Mouse (Mus musculus): ENCODE results near the gene Tipin. TPM values are rescaled to one million over a fixed set of nuclear protein-coding genes. Genes with fewer than 3 reads are reported as not detected.

The Tipin gene
- 53.2 and 55.8 TPM in 2 replicates for polyA plus RNA-seq (2021; fragmentation: Nextera tagmentation)
- long read RNA-seq, experiment 1, transcript Tipin-201 (8 exons, 1,211 nt), result major isoform, 5 of 43 reads
- long read RNA-seq, experiment 1, partial matches to known transcripts, result 14 of 43 reads
- long read RNA-seq, experiment 1, other reads (novel, unspliced or antisense), result 20 of 43 reads
- long read RNA-seq, experiment 2, transcript Tipin-201 (8 exons, 1,211 nt), result major isoform, 8 of 65 reads
- long read RNA-seq, experiment 2, transcript Tipin-205 (8 exons, 1,841 nt), result major isoform, 8 of 65 reads
- long read RNA-seq, experiment 2, partial matches to known transcripts, result 5 of 65 reads
- long read RNA-seq, experiment 2, other reads (novel, unspliced or antisense), result 44 of 65 reads

DNA sequence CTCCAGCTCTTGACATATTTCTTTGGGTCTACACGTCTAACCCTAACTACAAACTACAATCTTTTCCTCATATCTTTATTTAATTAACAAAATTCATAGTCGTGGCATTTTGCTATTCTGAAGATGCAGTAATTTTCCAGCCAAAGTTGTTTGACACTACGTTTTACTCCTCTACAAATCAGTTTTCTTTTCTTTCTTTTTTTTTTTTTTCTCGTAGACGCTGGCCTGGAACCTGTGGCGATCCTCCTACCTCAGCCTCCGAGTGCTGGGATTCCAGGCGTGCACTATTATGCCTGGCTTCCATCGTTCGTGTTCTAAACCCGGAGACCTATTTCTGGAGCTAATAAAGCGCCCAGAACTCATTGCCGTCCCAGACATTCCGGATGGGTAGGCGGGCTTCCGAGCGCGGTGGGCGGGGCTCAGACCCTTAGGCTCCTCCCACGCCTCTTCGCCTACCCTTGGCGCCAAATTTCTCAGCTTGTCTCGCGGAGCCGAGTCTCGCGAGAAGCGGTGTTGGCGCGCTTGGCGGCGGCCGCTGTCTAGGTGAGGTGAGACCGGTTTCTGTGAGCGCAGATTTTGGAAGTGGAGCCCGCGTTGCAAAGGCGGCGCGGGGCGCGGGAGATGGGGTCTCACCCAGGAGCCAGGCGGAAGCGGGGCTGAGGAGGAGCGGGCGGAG lies at the start of gene Tipin:
Gene Tipin, plus strand, starts transcription at position 477 of the 676 bp plus-strand sequence.

DNA sequence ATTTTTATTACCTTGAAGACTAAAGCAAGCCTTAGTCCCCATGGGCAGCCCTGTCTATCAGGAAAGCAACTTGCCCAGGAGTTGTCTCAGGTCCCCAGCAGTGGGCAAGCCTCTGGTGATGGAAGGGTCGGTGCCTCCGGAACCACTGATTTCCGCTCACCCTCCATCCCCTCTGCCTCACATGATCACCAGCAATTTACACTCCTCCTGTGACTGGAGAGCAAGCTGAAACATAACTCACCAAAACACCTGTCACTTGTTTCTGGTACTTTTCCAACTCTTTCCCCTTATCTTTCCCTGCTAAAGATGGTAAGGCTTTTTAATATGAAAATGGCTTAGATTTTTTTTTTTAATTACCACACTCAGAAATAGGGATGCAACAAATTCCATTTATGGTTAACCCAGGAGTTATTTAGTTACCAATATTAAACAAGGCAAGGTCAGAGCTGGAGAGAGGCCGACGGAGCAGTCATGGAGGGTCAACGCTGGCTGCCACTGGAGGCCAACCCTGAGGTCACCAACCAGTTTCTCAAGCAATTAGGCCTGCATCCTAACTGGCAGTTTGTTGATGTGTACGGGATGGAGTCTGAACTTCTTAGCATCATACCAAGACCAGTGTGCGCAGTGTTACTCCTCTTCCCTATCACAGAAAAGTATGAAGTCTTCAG lies 46.5 kb upstream of the Tipin start, which contains the start of gene Uchl4:
Gene Uchl4, plus strand, starts transcription at position 434 of the 668 bp plus-strand sequence.

DNA sequence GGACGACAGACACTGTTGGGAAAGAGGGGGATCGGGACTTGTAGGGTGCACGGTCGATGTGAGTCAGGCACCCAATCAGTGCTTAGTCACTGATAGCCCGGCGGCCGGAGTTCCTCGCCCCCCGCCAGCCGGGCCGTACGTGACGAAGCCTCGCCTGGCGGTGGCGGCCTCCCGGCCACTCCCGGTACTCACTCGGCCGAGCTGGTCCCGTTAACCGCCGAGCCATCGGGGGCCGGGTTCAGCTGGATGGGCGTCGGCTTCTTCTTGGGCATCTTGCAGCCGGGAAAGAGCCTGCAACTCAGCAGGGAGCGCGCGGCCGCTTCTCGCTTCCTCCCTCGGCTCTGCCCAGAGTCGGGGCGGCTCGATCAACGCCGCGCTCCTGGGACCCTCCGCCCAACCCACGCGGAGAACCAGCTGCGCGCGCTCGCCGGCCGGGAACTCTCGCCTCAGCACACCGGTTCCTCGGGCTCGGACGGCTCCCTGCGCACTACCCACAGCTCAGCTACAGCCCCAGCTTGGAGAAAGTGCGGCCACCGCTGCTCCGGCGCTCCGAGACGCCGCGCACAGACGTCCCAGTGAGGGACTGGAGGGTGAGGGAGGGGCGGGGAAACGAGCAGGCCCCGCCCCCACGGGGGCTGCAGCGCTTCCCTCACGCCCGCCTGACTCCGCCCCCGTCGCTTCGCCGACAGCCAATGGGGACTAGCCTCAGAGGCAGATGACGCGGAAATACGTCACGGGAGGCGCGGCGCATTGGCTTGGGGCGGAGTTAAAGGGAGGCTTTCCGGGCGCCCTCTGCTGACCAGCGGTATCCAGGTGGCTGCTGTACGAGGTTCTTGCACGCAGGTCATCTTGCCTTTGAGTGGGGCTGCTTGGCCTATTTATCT lies 28.1 kb upstream of the Tipin start, which contains the start of gene Map2k1:
Gene Map2k1, minus strand, starts transcription at position 611 of the 884 bp plus-strand sequence.

DNA sequence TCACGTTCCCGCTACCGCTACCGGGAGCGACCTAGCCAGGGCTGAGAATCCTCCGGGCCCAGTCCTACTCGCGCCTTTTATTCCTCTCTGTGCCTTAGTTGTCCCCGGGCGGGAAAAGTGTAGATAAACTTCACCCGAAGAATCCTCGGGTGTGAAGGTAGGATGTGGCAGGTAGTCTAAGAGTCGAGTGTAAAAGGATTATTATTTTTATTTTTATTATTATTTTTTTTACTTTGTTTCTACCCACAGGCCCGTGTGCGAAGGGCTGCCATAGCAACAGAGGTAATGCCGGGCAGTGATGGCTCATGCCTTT lies 59.8 kb downstream of the Tipin start, which contains the start of gene Dis3l:
Gene Dis3l, minus strand, starts transcription at position 35 of the 313 bp plus-strand sequence.

Other genes with a start within 250 kb of the Tipin start
- 0.11 TPM in 1 of 2 replicates, not detected in the other for gene Lctl, start 164.4 kb upstream of the Tipin start, polyA plus RNA-seq (2021; fragmentation: Nextera tagmentation)
- 1.3 and 1.4 TPM in 2 replicates for gene Zwilch, start 108.5 kb upstream of the Tipin start, polyA plus RNA-seq (2021; fragmentation: Nextera tagmentation)
- 822 and 873 TPM in 2 replicates for gene Rpl4, start 108.2 kb upstream of the Tipin start, polyA plus RNA-seq (2021; fragmentation: Nextera tagmentation)
- 11.9 and 19.8 TPM in 2 replicates for gene Snapc5, start 102.3 kb upstream of the Tipin start, polyA plus RNA-seq (2021; fragmentation: Nextera tagmentation)
- gene Uchl4, start 46.4 kb upstream of the Tipin start, polyA plus RNA-seq (2021; fragmentation: Nextera tagmentation), result 2.9 and 3.1 TPM in 2 replicates
- 258 and 262 TPM in 2 replicates for gene Map2k1, start 27.9 kb upstream of the Tipin start, polyA plus RNA-seq (2021; fragmentation: Nextera tagmentation)
- gene Dis3l, start 59.7 kb downstream of the Tipin start, polyA plus RNA-seq (2021; fragmentation: Nextera tagmentation), result 7.4 and 7.6 TPM in 2 replicates
- 4.2 and 4.4 TPM in 2 replicates for gene Megf11, start 104.0 kb downstream of the Tipin start, polyA plus RNA-seq (2021; fragmentation: Nextera tagmentation)